Mouse (Mus musculus) macrophage (primary cell): ENCODE measurements around the gene Hs6st3. TPM values are rescaled to one million over a fixed set of nuclear protein-coding genes. Genes with fewer than 3 reads are reported as not detected.

Experiments used
- H3K27ac ChIP-seq: fragments of 350-480 bp; formaldehyde crosslinking; 2 replicates; pipeline ENCODE4 v1.9.0; 2021
- H3K36me3 ChIP-seq: fragments of 350-480 bp; formaldehyde crosslinking; 2 replicates; pipeline ENCODE4 v1.9.0; 2021; ENCODE audit errors: inconsistent target
- H3K4me3 ChIP-seq: fragments of 350-480 bp; formaldehyde crosslinking; 2 replicates; pipeline ENCODE4 v1.9.0; 2021; ENCODE audit errors: inconsistent target
- H3K79me2 ChIP-seq: fragments of 350-480 bp; formaldehyde crosslinking; 2 replicates; pipeline ENCODE4 v1.9.0; 2021; ENCODE audit errors: inconsistent target
- WGBS: methylation state at CpG from one replicate; pipeline ENCODE4 v1.1.7; 2026; ENCODE audit warnings: inconsistent platforms; ENCODE audit not compliant: missing documents; 5-methylcytosine and 5-hydroxymethylcytosine counted together
- polyA plus RNA-seq: library from polyadenylated mRNA; stranded (reverse); fragments of 250-400 nt; gene quantifications from 3 replicates; pipeline ENCODE4 v1.2.4, GENCODE M21; 2018; ENCODE audit warnings: inconsistent platforms

Hs6st3 gene
- polyA plus RNA-seq, 1 experiment from 2014 or later: not detected

DNA sequence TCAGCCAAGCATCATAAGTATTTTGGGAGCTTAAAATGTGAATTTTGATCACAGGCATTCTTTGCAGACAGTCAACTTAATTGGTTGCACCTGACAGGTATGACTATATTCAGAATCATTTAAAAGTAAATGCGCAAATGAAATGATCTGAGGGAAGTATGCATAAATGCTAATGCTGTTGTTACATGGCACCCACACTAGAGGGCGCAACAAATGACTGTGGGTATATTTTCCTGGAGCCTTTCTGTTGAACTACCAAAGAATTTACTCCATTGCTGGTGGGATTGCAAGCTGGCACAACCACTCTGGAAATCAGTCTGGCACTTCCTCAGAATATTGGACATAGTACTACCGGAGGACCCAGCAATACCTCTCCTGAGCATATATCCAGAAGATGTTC is 145.8 kb downstream of the Hs6st3 start:
- Histone ChIP-seq H3K36me3 (no peaks in the 10 kb centered on the region), H3K27ac (no peak overlapping the region), H3K79me2 (no peaks in the 10 kb centered on the region), H3K4me3 (no peak overlapping the region)
- 73% methylated on average over 3 of the region's 3 CpGs for WGBS

DNA sequence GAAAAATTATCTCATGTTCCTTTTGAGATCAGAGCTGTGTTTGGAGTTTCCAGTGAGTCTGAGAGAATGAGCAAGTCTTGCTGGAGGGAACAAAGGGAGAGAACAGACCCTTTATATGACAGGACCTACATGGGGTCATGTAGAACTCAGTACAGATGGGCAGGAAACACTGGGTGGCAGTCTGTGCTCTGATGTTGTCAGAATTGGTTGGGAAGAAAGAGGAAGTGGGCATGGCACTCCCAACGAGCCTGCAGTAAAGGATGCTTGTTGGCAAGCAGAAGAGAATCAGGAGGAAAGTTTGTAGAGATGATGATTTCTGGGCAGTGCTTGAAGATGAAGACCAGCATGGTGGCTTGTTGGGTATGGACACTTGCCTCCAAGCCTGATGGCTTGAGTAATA is 151.5 kb downstream of the Hs6st3 start:
- H3K27ac ChIP-seq: no peak overlapping the region
- no peaks in the 10 kb centered on the region for H3K36me3 ChIP-seq
- WGBS: 0% methylated on average over 1 of the region's 1 CpGs
- no peaks in the 10 kb centered on the region for H3K79me2 ChIP-seq
- no peak overlapping the region for H3K4me3 ChIP-seq

- no peak overlapping the region for H3K4me3 ChIP-seq
- WGBS: 90% methylated on average over 6 of the region's 6 CpGs
- no peak overlapping the region for H3K27ac ChIP-seq
- no peaks in the 10 kb centered on the region for H3K36me3 ChIP-seq
- H3K79me2 ChIP-seq: no peaks in the 10 kb centered on the region
These were observed 155.9 kb downstream of the Hs6st3 start for GRCm38 (mm10) chr14:119294071-119294470.

GRCm38 (mm10) chr14:119306461-119306860 is 168.3 kb downstream of the Hs6st3 start:
- Histone ChIP-seq H3K27ac (no peak overlapping the region), H3K36me3 (no peaks in the 10 kb centered on the region), H3K79me2 (no peaks in the 10 kb centered on the region), H3K4me3 (no peak overlapping the region)
- 82% methylated on average over 3 of the region's 3 CpGs for WGBS

GRCm38 (mm10) chr14:119318379-119318778 is 180.2 kb downstream of the Hs6st3 start:
- no peaks in the 10 kb centered on the region for H3K36me3 ChIP-seq
- H3K79me2 ChIP-seq: no peaks in the 10 kb centered on the region
- WGBS: 94% methylated on average over 2 of the region's 2 CpGs
- no peak overlapping the region for H3K27ac ChIP-seq
- no peak overlapping the region for H3K4me3 ChIP-seq

DNA sequence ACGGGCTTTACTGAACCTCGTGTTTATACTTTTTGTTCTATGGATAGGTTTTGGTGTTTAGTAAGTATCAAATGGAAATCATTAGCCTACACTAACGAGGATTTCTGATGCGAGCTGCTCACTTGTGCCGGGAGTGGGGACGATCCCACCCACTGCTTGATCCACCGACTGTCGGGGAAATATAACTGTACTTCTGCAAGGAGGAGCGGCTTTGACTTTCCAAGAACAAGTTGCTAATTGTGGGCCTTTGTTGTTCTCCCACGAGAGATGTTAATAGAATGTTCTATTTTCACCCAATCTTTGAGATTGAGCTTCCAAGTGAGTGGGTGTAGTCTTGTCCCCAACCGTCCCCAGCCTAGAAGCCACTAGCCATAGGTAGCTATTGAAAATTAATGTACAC is 209.1 kb downstream of the Hs6st3 start:
- 94% methylated on average over 11 of the region's 11 CpGs for WGBS
- Histone ChIP-seq H3K27ac (no peak overlapping the region), H3K36me3 (no peaks in the 10 kb centered on the region), H3K4me3 (no peak overlapping the region), H3K79me2 (no peaks in the 10 kb centered on the region)

GRCm38 (mm10) chr14:119361414-119361813 is 223.3 kb downstream of the Hs6st3 start:
- Histone ChIP-seq H3K79me2 (no peaks in the 10 kb centered on the region), H3K4me3 (no peak overlapping the region)
- WGBS: 74% methylated on average over 4 of the region's 4 CpGs

DNA sequence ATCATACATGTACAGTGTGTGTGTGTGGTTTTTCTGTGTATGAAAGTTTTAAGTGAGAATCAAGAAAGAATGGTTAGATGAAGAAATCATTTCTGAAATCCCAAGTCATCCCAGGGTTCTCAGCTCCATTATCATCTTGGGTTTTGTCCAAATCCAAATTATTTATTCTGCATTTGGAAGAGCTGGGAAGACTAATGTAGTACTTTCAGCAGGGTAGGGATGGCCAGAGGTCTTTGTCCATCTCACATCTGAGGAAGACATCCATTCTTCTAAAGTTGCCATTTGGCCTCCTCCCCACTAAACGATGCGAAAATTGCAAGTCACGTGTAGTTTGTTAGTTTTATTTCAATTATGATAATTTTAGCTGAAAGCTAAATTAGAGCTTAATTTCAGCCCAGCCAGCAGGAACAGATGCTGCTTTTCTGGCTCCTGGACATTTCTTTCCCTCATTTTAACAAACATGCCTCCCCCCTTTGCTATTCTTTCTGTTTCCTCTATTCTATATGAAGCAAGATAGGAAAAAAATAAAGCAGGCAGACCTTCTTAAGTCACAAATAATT is 229.8 kb downstream of the Hs6st3 start:
- Histone ChIP-seq H3K27ac (no peak overlapping the region), H3K36me3 (no peaks in the 10 kb centered on the region), H3K79me2 (no peaks in the 10 kb centered on the region), H3K4me3 (no peak overlapping the region)
- WGBS: 93% methylated on average over 2 of the region's 3 CpGs

More at GRCm38 (mm10) chr14:119361414-119361813, 223.3 kb downstream of the Hs6st3 start:
- H3K27ac ChIP-seq: no peak overlapping the region
- no peaks in the 10 kb centered on the region for H3K36me3 ChIP-seq

DNA sequence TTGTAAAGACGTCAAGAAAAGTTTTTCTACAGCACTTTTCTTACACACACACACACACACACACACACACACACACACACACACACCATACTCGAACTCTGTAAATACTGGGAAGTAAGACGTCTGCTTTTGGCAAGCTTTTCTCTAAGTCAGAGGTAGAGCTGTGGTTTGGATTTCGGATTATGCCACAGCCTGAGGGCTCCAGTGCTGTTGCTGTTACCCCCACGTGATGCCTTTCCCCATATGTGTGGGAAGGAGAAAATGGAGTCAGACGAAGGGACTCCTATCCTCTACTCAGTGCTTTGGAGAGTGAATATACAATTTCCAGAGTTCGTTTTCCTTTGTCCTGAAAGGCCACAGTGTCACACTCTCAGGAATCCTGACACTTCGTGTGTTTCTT is 231.1 kb downstream of the Hs6st3 start:
- 73% methylated on average over 7 of the region's 8 CpGs for WGBS
- H3K4me3 ChIP-seq: no peak overlapping the region
- no peaks in the 10 kb centered on the region for H3K79me2 ChIP-seq
- H3K27ac ChIP-seq: no peak overlapping the region
- no peaks in the 10 kb centered on the region for H3K36me3 ChIP-seq

- WGBS: 93% methylated on average over 7 of the region's 7 CpGs
- no peak overlapping the region for H3K4me3 ChIP-seq
These were observed 231.9 kb downstream of the Hs6st3 start for GRCm38 (mm10) chr14:119370013-119370412.

GRCm38 (mm10) chr14:119379303-119379702 is 241.2 kb downstream of the Hs6st3 start:
- Histone ChIP-seq H3K27ac (no peak overlapping the region), H3K4me3 (no peak overlapping the region), H3K36me3 (no peaks in the 10 kb centered on the region), H3K79me2 (no peaks in the 10 kb centered on the region)
- 92% methylated on average over 2 of the region's 2 CpGs for WGBS

More at GRCm38 (mm10) chr14:119370013-119370412, 231.9 kb downstream of the Hs6st3 start:
- H3K27ac ChIP-seq: no peak overlapping the region
- no peaks in the 10 kb centered on the region for H3K79me2 ChIP-seq
- H3K36me3 ChIP-seq: no peaks in the 10 kb centered on the region

- Histone ChIP-seq H3K27ac (no peak overlapping the region), H3K36me3 (no peaks in the 10 kb centered on the region), H3K79me2 (no peaks in the 10 kb centered on the region), H3K4me3 (no peak overlapping the region)
- 95% methylated on average over 8 of the region's 10 CpGs for WGBS
These were observed 263.5 kb downstream of the Hs6st3 start for GRCm38 (mm10) chr14:119401618-119402017.

DNA sequence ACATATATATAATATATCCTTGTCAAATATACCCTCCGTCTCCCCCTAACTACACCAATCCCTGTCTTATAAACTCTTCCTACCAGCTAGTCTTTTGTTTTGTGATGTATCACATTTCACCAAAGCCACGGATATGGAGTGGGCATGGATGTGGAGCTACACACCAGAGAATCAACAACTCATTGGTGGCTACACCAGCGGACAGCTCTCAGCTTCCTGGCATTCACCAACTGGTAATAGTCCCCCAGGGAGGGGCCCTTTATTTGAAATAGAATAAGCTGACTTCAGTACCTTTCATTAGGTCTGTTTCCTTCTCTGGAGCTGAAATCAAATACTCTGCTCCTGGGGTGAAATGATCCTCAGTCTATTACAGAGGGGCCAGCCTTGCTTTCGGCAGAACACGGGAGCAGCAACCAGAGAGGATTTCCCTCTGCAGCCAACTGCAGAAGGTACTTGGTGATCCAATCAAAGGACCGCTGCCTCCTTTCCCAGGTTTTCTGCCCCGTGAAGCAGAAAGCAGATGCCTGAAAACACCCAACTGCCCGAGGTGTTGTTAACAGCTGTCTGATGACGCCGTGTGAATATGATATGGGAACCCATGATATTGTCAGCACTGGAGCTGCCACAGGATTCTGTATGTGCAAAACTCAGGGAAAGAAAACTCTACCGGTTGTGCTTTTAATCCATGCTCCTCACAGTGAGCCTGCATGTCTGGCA is 271.4 kb downstream of the Hs6st3 start:
- Histone ChIP-seq H3K36me3 (no peaks in the 10 kb centered on the region), H3K79me2 (no peaks in the 10 kb centered on the region), H3K4me3 (no peak overlapping the region), H3K27ac (no peak overlapping the region)
- WGBS: 88% methylated on average over 11 of the region's 11 CpGs

- no peaks in the 10 kb centered on the region for H3K36me3 ChIP-seq
- H3K79me2 ChIP-seq: no peaks in the 10 kb centered on the region
- H3K27ac ChIP-seq: no peak overlapping the region
- H3K4me3 ChIP-seq: no peak overlapping the region
- WGBS: 91% methylated on average over 5 of the region's 5 CpGs
These were observed 284.8 kb downstream of the Hs6st3 start for GRCm38 (mm10) chr14:119422894-119423293.

GRCm38 (mm10) chr14:119450471-119450870 is 312.3 kb downstream of the Hs6st3 start:
- no peak overlapping the region for H3K27ac ChIP-seq
- 18% methylated on average over 3 of the region's 4 CpGs for WGBS
- H3K4me3 ChIP-seq: no peak overlapping the region
- H3K79me2 ChIP-seq: no peaks in the 10 kb centered on the region
- no peaks in the 10 kb centered on the region for H3K36me3 ChIP-seq

DNA sequence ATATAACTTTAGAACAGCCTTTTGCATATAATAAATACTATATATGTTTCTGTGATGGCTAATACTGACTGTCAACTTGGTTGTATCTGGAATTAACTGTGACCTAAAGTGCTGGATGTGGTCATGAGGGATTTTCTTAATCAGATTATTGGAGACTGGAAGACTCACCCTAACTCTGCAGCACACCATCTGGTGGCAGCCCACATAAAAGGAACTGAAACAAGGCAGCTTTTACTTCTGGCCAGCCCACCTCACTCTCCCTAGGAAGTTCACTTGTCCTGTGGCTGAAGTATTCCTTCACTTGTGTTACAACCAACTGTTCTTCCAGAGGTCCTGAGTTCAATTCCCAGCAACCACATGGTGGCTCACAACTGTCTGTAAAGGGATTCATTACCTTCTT is 313.5 kb downstream of the Hs6st3 start:
- Histone ChIP-seq H3K79me2 (no peaks in the 10 kb centered on the region), H3K27ac (no peak overlapping the region), H3K4me3 (no peak overlapping the region), H3K36me3 (no peaks in the 10 kb centered on the region)
